In the genomic region with DNA sequence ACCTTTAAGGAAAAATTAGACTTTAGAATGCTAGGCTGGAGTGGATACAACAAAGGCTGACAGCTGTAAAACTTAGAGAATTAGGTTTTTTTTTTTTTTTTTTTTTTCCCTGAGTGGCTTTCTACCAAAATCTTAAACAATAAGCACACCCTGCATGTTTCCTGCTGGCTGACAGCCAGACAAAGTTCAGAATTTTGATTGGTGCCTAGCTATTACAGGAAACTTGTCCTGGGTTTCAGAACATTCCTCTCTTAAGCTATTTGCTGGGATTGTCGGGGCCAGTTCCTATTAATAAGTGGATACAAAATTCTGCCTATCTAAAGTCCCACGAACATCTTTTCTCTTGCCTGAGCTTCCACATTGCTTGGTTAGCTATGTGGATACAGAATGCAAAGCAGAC, we compare ENCODE assay signal across 11 mouse cellular contexts.
DNase-seq lines count a peak whose midpoint lies in the region; ATAC-seq and TF ChIP-seq lines count a peak whose summit lies in the region.
"Had no signal": no experiment of that assay in that cellular context is flagged by ENCODE, and none has a peak within 500 bp of the region (broad histone marks: within the 10 kb centered on the region; RNA-seq: fewer than 3 reads in every experiment).

No protein-coding gene starts in this region.

- no peaks in the 10 kb centered on the region; the same call in 1 of the 2 replicates for H3K4me1 ChIP-seq in lung, embryonic 14.5 days (ENCODE audit: insufficient read depth)
- H3K4me1 ChIP-seq in lung, adult 2 months (ENCODE audit: control insufficient read depth, insufficient read depth, low read length): peaks cover 2% of the 10 kb centered on the region; the same call in 1 of the 2 replicates

- WGBS in lung, embryonic 14.5 days: 19% methylated on average over 2 of the region's 2 CpGs
- WGBS in lung, adult 2 months: 2% methylated on average over 2 of the region's 2 CpGs

- H3K9ac ChIP-seq in lung, embryonic 14.5 days: no peak overlapping the region

- H3K4me2 ChIP-seq in lung, embryonic 14.5 days: no peak overlapping the region

- peak overlapping the region; percentile 0; the same call in 1 of the 2 replicates for H3K27ac ChIP-seq in lung, embryonic 14.5 days (ENCODE audit: low read depth)

- no peaks in the 10 kb centered on the region for H3K27me3 ChIP-seq in lung, embryonic 14.5 days (ENCODE audit: insufficient read depth, low read length)

- H3K36me3 ChIP-seq in lung, embryonic 14.5 days (ENCODE audit: insufficient read depth): no peaks in the 10 kb centered on the region

- DNase-seq in adrenal gland, postnatal 25 days: peak; percentile 7
- no peak for DNase-seq in adrenal gland, postnatal 4 days (ENCODE audit: low spot score in 2 of 2)
- DNase-seq in lung, embryonic 14.5 days: peak; percentile 86
- DNase-seq in lung, adult 2 months: no peak
- peak; percentile 67 for DNase-seq in heart, postnatal 4 days
- DNase-seq in lung, postnatal 4 days: peak; percentile 18 to 19
- DNase-seq in right cerebral cortex, postnatal 14 days: no peak
- DNase-seq: cerebellum, postnatal 36 days; left cerebral cortex, postnatal 4 days; right cerebral cortex, adult 18-20 months had no signal

- no peak for TF ChIP-seq CTCF in lung, embryonic 14.5 days (IDR thresholded peaks at IDR 0.05; ENCODE audit: low read depth)
- TF ChIP-seq CTCF in lung, adult 2 months (IDR thresholded peaks at IDR 0.05; ENCODE audit: insufficient read depth, low read length): no peak

- no peak overlapping the region for H3K4me3 ChIP-seq in lung, embryonic 14.5 days (ENCODE audit: low read depth, low read length)
- H3K4me3 ChIP-seq in lung, adult 2 months (replicated peaks; ENCODE audit: extremely low read depth, low read depth, low read length): no peak overlapping the region

- TF ChIP-seq POLR2A in lung, adult 2 months (IDR thresholded peaks at IDR 0.05; ENCODE audit: borderline replicate concordance, extremely low read depth, low read depth, low read length): no peak

- peak; percentile 70; the same call in 1 of the 2 replicates for ATAC-seq in lung, embryonic 14.5 days (ENCODE audit: insufficient read depth)
- ATAC-seq in megakaryocyte-erythroid progenitor cell, adult 5-6 weeks (replicated peaks; ENCODE audit: low FRiP score, low TSS enrichment, poor library complexity, severe bottlenecking): no peak

- no peaks in the 10 kb centered on the region for H3K9me3 ChIP-seq in lung, embryonic 14.5 days (ENCODE audit: low read depth, low read length)

Comparison
In these comparisons a context has a peak if more than half of its experiments do, and no peak if none do; other contexts are left out.
1. DNase-seq: peak in adrenal gland, postnatal 25 days (single experiment), lung, embryonic 14.5 days (single experiment), heart, postnatal 4 days (single experiment) and lung, postnatal 4 days (2 of 2); none in adrenal gland, postnatal 4 days (0 of 2), lung, adult 2 months (single experiment) and right cerebral cortex, postnatal 14 days (single experiment).